Mouse (Mus musculus): ENCODE measurements at regions not wholly inside any gene's neighbourhood (a gene's known extent, or its start where the extent isn't known, plus 50 kb on each side); places are given as distances from the start of the nearest gene placed in this dataset.

DNA sequence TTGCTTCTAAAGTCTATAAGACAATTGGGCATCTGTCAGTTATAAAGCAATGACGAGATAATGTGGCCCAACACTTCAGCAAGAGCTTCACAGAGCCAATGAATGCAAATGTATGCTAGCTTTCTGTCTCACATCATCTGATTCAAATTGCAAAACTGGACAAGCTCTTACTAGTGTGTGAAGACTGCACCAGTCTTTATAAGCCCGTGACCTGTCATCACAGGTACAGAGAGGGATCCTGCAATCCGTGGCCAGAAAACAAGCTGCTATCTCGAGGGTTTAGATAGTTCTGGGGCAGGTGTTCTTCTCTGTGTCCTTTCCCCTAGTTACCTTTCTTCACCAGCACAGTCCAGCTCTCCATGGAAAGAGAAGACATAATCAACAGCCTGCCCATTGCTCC, 584.8 kb downstream of the Nfib start:
- H3K4me3 ChIP-seq (ENCODE audit: low read depth, low read length) = no peak overlapping the region
- H3K27ac ChIP-seq (ENCODE audit: low read depth, low read length) = no peak overlapping the region
- no peak for ATAC-seq
- H3K9me3 ChIP-seq (ENCODE audit: control insufficient read depth) = no peaks in the 10 kb centered on the region
- H3K4me1 ChIP-seq (replicated peaks; ENCODE audit: control insufficient read depth, insufficient read depth, low read length) = no peaks in the 10 kb centered on the region
- H3K4me2 ChIP-seq (replicated peaks; ENCODE audit: low read depth) = no peak overlapping the region
- H3K36me3 ChIP-seq (ENCODE audit: control insufficient read depth, insufficient read depth) = no peaks in the 10 kb centered on the region
- no peak for TF ChIP-seq CTCF (IDR thresholded peaks at IDR 0.05; ENCODE audit: low read depth)
- 81% methylated on average over 4 of the region's 4 CpGs for WGBS
- no peak overlapping the region for H3K9ac ChIP-seq (ENCODE audit: low read depth, low read length)
- H3K27me3 ChIP-seq (replicated peaks; ENCODE audit: control insufficient read depth, insufficient read depth, low read length) = no peaks in the 10 kb centered on the region

DNA sequence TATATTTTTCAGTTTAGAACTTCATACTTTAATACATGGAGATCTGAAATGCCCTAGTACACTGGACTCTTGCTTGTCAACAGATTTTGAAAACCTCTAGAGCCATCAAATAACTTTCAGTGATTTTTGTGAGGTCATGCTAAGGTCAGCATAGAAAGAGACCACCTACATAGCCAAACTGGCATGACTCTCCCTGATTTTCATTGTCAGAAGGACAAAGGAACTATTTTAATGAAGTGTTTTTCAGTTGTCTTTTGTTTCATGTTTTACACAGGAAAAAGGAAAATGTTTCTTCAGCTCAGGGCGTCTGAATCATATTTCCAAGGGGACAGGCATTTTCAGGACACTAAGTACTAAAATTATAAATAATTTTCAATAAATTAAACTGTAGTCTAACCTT, 585.2 kb downstream of the Nfib start:
- Histone ChIP-seq H3K4me1 (replicated peaks; ENCODE audit: control insufficient read depth, insufficient read depth, low read length) (no peaks in the 10 kb centered on the region), H3K9me3 (ENCODE audit: control insufficient read depth) (no peaks in the 10 kb centered on the region), H3K36me3 (ENCODE audit: control insufficient read depth, insufficient read depth) (no peaks in the 10 kb centered on the region), H3K27me3 (replicated peaks; ENCODE audit: control insufficient read depth, insufficient read depth, low read length) (no peaks in the 10 kb centered on the region), H3K9ac (ENCODE audit: low read depth, low read length) (no peak overlapping the region), H3K4me2 (replicated peaks; ENCODE audit: low read depth) (no peak overlapping the region), H3K27ac (ENCODE audit: low read depth, low read length) (no peak overlapping the region), H3K4me3 (ENCODE audit: low read depth, low read length) (no peak overlapping the region)
- TF ChIP-seq CTCF (IDR thresholded peaks at IDR 0.05; ENCODE audit: low read depth) = no peak
- no peak for ATAC-seq
- WGBS = 61% methylated on average over 1 of the region's 1 CpGs

DNA sequence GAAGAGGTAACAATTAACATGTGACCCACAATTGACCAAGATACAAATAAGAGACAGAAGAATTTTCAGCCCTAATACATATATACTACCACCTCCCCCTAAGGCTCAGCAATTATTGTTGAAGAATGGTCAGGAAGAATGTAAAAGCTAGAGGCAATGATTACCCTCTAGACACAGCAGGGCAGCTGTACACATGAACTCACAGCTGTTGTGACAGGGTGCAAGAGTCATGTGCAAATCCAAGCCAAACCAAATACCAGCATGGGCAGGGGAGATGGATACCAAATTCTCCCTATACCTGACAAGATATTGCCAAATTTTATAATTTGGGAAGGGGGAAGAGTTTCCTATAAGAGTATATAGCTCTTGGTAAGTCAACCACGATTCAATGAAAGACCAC, 603.7 kb downstream of the Nfib start:
- 86% methylated on average over 1 of the region's 1 CpGs for WGBS
- Histone ChIP-seq H3K9me3 (ENCODE audit: control insufficient read depth) (no peaks in the 10 kb centered on the region), H3K27ac (ENCODE audit: low read depth, low read length) (no peak overlapping the region), H3K36me3 (ENCODE audit: control insufficient read depth, insufficient read depth) (no peaks in the 10 kb centered on the region), H3K27me3 (replicated peaks; ENCODE audit: control insufficient read depth, insufficient read depth, low read length) (no peaks in the 10 kb centered on the region), H3K4me1 (replicated peaks; ENCODE audit: control insufficient read depth, insufficient read depth, low read length) (no peaks in the 10 kb centered on the region), H3K9ac (ENCODE audit: low read depth, low read length) (no peak overlapping the region), H3K4me2 (replicated peaks; ENCODE audit: low read depth) (no peak overlapping the region), H3K4me3 (ENCODE audit: low read depth, low read length) (no peak overlapping the region)
- ATAC-seq = no peak
- TF ChIP-seq CTCF (IDR thresholded peaks at IDR 0.05; ENCODE audit: low read depth) = no peak

DNA sequence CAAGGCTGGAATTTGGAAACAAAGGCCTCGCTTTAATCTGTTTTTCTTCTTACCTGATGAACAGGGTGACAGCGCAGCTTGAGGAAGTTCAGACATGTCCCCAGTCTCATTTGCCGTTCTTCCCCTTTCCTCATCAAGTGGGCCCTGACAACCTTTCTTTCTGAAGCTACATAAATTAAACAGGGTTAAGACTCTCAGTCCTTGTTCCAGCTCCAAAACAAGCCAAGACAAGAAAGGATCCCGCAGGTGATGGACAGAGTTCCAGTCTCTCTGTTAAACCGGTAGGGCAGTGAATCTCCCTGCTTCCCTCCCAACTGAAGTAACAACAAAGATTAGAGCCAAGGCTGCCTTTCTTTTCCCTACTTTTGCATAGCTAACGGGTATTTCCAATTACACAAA, 605.6 kb downstream of the Nfib start:
- H3K27me3 ChIP-seq (replicated peaks; ENCODE audit: control insufficient read depth, insufficient read depth, low read length) = no peaks in the 10 kb centered on the region
- no peak overlapping the region for H3K4me3 ChIP-seq (ENCODE audit: low read depth, low read length)
- ATAC-seq = no peak
- no peak for TF ChIP-seq CTCF (IDR thresholded peaks at IDR 0.05; ENCODE audit: low read depth)
- H3K27ac ChIP-seq (ENCODE audit: low read depth, low read length) = no peak overlapping the region
- no peak overlapping the region for H3K4me2 ChIP-seq (replicated peaks; ENCODE audit: low read depth)
- no peaks in the 10 kb centered on the region for H3K36me3 ChIP-seq (ENCODE audit: control insufficient read depth, insufficient read depth)
- no peak overlapping the region for H3K9ac ChIP-seq (ENCODE audit: low read depth, low read length)
- no peaks in the 10 kb centered on the region for H3K4me1 ChIP-seq (replicated peaks; ENCODE audit: control insufficient read depth, insufficient read depth, low read length)
- 82% methylated on average over 6 of the region's 6 CpGs for WGBS
- H3K9me3 ChIP-seq (ENCODE audit: control insufficient read depth) = no peaks in the 10 kb centered on the region

DNA sequence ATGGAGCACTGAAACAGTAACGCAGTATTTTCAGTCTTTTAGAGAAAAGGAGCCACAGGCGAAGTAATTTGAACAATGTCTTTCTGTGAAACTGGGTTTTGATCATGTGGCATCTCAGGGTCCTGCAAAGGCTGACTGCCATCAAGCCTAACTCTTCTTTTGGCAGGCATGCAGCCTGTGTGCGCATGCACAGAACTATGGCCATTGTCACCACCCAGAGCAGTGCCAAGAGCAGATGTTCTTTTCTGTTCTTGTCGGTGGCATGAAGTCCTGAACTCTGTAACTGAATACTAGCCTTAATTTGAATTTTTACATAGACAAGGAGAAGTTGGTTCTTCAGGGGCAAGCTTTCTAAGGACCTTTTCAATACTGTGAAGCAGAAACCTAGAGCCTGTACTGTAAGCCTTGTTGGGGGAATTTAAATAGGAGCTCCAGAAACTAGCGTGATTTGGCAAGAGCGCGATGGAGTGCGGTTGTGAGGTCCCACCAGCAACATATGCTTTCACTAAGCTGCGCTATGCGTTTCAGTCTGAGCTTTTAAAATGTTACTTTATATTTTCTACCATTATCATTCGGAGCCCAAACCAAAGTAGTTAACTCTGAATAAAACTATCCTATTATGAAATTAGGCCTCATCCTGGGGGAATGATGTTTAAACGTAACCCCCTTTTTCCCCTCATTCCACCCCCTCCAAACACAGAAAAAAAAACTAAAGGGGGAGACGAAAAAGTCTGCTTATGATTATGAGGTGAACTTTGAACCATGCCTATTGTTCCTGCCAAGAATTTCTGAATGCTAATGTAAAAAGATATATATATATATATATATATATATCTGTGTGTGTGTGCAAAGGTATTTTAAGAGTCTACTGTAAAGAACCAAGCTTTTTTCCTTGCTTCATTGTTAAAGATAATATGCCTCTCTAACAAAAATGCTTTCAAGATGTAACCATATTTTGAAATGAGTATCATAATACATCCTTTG, 606.3 kb downstream of the Nfib start:
- H3K9me3 ChIP-seq (ENCODE audit: control insufficient read depth) = no peaks in the 10 kb centered on the region
- TF ChIP-seq CTCF (IDR thresholded peaks at IDR 0.05; ENCODE audit: low read depth) = no peak
- WGBS = 88% methylated on average over 13 of the region's 13 CpGs
- H3K36me3 ChIP-seq (ENCODE audit: control insufficient read depth, insufficient read depth) = no peaks in the 10 kb centered on the region
- no peaks in the 10 kb centered on the region for H3K27me3 ChIP-seq (replicated peaks; ENCODE audit: control insufficient read depth, insufficient read depth, low read length)
- no peak overlapping the region for H3K4me3 ChIP-seq (ENCODE audit: low read depth, low read length)
- ATAC-seq = no peak
- no peak overlapping the region for H3K27ac ChIP-seq (ENCODE audit: low read depth, low read length)
- no peaks in the 10 kb centered on the region for H3K4me1 ChIP-seq (replicated peaks; ENCODE audit: control insufficient read depth, insufficient read depth, low read length)
- H3K9ac ChIP-seq (ENCODE audit: low read depth, low read length) = no peak overlapping the region
- no peak overlapping the region for H3K4me2 ChIP-seq (replicated peaks; ENCODE audit: low read depth)

DNA sequence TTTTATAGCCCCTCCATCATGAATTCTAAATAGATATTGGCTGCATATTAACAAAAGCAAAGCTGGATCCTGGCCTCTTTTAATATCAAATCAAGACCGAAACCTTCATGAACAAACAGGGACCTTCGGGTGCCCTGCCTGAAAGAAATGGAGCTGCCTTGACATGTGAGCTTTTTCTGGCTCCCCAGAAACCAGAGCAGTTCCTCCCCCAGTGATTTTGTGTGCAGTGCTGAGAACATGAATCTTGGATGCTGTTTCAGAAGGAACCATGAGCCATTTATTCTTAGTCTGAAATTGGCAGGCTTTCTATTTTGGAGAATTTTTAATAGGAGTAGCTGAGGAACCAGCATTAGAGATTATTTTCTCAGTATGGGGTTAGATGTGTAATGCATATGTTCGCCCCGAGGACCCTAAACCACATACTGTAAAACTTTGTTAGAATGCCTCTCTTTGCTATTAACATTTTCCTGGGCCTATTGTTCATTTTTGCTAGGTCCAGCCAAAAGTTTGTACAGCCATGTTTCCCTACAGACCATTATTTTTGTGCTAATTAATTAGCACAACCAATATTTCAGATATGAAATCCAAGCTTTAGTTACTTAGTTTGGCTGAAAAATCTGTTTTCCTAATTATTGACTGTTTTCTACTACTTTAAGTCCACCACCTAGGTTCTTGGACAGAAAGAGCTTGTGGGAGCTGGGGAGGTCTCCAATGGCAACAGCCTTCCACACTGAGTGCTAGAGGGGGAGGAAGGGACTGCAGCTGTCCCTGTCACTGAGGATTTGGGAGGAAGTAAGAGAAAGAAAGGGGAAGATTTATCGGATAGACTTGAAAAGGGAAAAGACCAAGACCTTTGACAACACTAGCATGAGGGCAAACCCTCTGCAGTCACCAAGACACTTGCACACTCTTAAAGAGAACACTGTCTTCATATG, 613.0 kb downstream of the Nfib start:
- Histone ChIP-seq H3K4me1 (replicated peaks; ENCODE audit: control insufficient read depth, insufficient read depth, low read length) (no peaks in the 10 kb centered on the region), H3K4me2 (replicated peaks; ENCODE audit: low read depth) (no peak overlapping the region), H3K9me3 (ENCODE audit: control insufficient read depth) (no peaks in the 10 kb centered on the region), H3K4me3 (ENCODE audit: low read depth, low read length) (no peak overlapping the region), H3K27ac (ENCODE audit: low read depth, low read length) (no peak overlapping the region), H3K27me3 (replicated peaks; ENCODE audit: control insufficient read depth, insufficient read depth, low read length) (no peaks in the 10 kb centered on the region), H3K36me3 (ENCODE audit: control insufficient read depth, insufficient read depth) (no peaks in the 10 kb centered on the region), H3K9ac (ENCODE audit: low read depth, low read length) (no peak overlapping the region)
- TF ChIP-seq CTCF (IDR thresholded peaks at IDR 0.05; ENCODE audit: low read depth) = no peak
- no peak for ATAC-seq
- WGBS = 84% methylated on average over 5 of the region's 5 CpGs
